Mouse (Mus musculus): ENCODE results near the gene Ccr6. TPM values are rescaled to one million over a fixed set of nuclear protein-coding genes. Genes with fewer than 3 reads are reported as not detected.
"Not testable (repeated sequence)": the region's sequence is repeated elsewhere in the genome, so short reads cannot be mapped to it uniquely, and the experiment has no call there.

The Ccr6 gene
- polyA plus RNA-seq (2016; fragmentation: Nextera tagmentation; extraction: Ambion mirVana), result 0.22 TPM in 1 of 2 replicates, not detected in the other

GRCm38 (mm10) chr17:8235743-8236142 lies at the start of gene Ccr6:
TSS of gene Ccr6 (plus strand) at chr17:8236043.
- Histone ChIP-seq H3K27ac (no peak within 1 kb of the TSS), H3K4me3 (no peak within 1 kb of the TSS), H3K4me1 (no peaks in the 10 kb centered on the region), H3K9ac (no peak within 1 kb of the TSS), H3K27me3 (replicated peaks) (no peaks in the 10 kb centered on the region; the same call in 1 of the 2 replicates), H3K4me2 (no peak within 1 kb of the TSS), H3K36me3 (no peaks in the 10 kb centered on the region), H3K9me3 (replicated peaks) (no peaks in the 10 kb centered on the region)
- 37% methylated on average over 3 of the region's 3 CpGs for WGBS (ENCODE audit: insufficient replicate concordance)
- no peak for ATAC-seq

DNA sequence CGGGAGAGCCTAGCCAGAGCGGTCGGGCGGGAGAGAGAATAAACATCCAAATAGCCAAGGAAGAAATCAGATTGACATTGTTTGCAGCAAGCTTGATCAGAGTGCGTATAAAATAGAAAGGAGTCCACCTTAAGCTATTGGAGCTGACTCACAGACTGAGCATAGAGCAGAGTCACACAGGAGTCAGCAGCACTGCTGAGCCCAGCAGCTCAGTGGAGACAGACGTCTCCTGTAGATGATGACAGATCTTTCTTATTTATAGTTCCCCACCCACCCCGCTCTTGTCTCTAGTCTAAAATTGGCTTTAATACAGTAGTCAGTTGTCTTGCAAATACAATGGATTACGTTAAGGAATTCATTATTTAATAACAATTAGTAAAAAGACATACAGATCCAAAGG lies 42.2 kb upstream of the Ccr6 start:
- peaks cover 77% of the 10 kb centered on the region for H3K36me3 ChIP-seq
- ATAC-seq, result no peak
- WGBS (ENCODE audit: insufficient replicate concordance), result 82% methylated on average over 8 of the region's 8 CpGs

DNA sequence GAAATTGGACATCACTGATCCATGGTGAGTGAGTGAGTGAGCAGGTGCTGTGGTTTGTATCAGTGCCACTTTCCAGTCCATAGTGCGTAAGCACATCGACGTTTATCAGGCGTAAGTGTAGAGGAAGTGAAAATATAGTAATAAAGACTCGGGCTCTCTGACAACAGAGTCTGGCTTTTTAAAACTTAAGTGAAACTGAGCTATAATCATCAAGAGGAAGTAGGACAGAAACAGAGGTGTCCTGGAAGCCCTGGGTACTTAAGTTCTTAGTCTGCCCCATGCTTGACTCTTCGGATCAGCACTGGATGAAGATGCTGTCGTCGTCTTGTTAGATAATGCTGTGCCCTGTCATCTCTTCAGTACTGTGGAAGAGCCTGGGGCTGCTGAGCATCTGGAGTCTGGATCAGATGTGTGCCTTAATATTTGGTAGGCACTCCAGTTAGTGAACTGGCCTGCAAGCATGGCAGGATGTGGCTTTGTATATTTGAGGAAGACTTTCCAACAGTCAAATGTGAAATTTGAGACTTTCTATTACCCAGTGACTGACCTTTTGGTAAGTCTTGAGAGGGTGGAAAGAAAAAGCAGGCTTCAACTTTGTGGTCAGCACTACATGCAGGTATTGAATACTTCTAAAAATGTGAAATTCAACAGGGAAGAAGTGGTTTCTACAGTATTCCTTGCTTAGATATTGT lies 40.0 kb upstream of the Ccr6 start:
- Histone ChIP-seq H3K4me1 (no peaks in the 10 kb centered on the region; the same call in 1 of the 2 replicates), H3K27me3 (replicated peaks) (no peaks in the 10 kb centered on the region), H3K36me3 (peaks cover 55% of the 10 kb centered on the region), H3K4me2 (no peak overlapping the region), H3K27ac (no peak overlapping the region), H3K4me3 (no peak overlapping the region), H3K9me3 (replicated peaks) (no peaks in the 10 kb centered on the region), H3K9ac (no peak overlapping the region)
- WGBS (ENCODE audit: insufficient replicate concordance), result 74% methylated on average over 8 of the region's 8 CpGs
- ATAC-seq, result no peak

More for the DNA sequence above, 42.2 kb upstream of the Ccr6 start:
- H3K4me3 ChIP-seq, result no peak overlapping the region
- no peaks in the 10 kb centered on the region for H3K9me3 ChIP-seq (replicated peaks)
- H3K4me2 ChIP-seq, result no peak overlapping the region
- no peak overlapping the region for H3K9ac ChIP-seq
- H3K27ac ChIP-seq, result no peak overlapping the region
- H3K27me3 ChIP-seq (replicated peaks), result no peaks in the 10 kb centered on the region
- H3K4me1 ChIP-seq, result no peaks in the 10 kb centered on the region; the same call in 1 of the 2 replicates

GRCm38 (mm10) chr17:8197652-8198051 lies 38.2 kb upstream of the Ccr6 start:
- Histone ChIP-seq H3K27me3 (replicated peaks) (no peaks in the 10 kb centered on the region), H3K27ac (no peak overlapping the region), H3K9ac (no peak overlapping the region), H3K9me3 (replicated peaks) (no peaks in the 10 kb centered on the region), H3K4me1 (no peaks in the 10 kb centered on the region; the same call in 1 of the 2 replicates), H3K4me3 (no peak overlapping the region), H3K36me3 (peaks cover 41% of the 10 kb centered on the region), H3K4me2 (no peak overlapping the region)
- 72% methylated on average over 3 of the region's 3 CpGs for WGBS (ENCODE audit: insufficient replicate concordance)
- ATAC-seq, result no peak

DNA sequence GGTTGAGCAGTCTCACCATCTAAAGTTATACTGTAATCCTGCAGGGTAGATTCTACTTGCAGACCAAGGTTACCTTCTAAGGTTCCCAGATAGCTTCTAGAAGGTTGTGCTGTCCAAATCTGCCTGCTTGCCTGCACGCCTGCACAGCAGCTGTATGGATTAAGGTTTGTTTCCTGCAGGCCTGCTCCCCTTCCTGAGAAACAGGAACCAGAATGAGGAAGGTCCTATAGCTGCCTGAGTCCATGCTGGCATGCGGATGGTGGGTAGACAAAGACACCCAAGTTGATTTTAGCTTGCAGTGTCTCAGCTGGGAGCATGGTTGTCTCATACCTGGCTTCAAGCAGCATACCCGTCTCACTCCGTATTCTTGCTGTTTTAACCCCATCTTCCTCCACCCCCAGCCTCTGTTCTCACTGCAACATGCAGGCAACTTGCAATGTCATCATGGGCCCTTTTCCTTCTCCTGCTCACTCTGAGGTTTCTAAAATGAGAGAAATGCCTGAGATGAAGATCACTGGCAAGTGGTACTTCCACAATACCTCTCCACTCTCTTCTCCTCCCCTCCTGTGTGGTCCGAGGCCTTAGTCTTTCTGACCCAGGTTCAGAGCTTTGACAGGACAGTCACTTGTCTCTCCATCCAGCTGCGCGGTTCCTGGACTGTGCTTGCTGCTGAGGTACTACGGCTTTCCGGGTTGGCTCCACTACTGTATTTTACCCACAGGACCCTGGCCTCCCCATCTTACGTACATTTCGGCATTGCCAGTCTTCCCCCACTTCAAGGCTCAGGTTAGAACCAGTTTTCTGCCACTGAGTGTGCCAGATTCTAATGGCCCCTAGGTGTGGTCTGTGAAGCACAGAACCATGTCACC lies 36.5 kb upstream of the Ccr6 start:
- H3K9me3 ChIP-seq (replicated peaks), result no peaks in the 10 kb centered on the region
- H3K4me2 ChIP-seq, result no peak overlapping the region
- no peak overlapping the region for H3K9ac ChIP-seq
- 69% methylated on average over 11 of the region's 11 CpGs for WGBS (ENCODE audit: insufficient replicate concordance)
- H3K4me3 ChIP-seq, result no peak overlapping the region
- H3K36me3 ChIP-seq, result peaks cover 28% of the 10 kb centered on the region
- no peaks in the 10 kb centered on the region for H3K27me3 ChIP-seq (replicated peaks)
- H3K4me1 ChIP-seq, result no peaks in the 10 kb centered on the region; the same call in 1 of the 2 replicates
- ATAC-seq, result no peak
- no peak overlapping the region for H3K27ac ChIP-seq

DNA sequence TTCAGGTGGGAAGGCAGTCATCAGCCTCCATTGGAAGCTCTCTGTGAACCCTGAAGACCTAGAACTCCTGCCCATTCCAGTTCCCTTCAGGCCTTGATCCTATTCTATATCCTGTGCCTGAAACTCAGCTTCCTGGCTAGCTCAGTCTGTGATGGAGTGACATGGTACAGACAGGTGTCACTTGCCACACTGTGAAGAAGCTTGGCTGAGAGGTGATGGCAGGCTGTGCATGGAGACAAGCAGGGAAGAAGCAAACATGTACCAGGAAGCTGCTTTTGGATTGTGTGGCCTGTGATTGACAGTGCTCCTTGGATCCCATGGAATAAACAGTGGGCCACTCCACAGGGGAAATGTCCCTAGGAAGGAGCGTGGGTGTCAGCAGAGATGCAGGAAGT lies 35.9 kb upstream of the Ccr6 start:
- WGBS (ENCODE audit: insufficient replicate concordance), result 68% methylated on average over 1 of the region's 1 CpGs

DNA sequence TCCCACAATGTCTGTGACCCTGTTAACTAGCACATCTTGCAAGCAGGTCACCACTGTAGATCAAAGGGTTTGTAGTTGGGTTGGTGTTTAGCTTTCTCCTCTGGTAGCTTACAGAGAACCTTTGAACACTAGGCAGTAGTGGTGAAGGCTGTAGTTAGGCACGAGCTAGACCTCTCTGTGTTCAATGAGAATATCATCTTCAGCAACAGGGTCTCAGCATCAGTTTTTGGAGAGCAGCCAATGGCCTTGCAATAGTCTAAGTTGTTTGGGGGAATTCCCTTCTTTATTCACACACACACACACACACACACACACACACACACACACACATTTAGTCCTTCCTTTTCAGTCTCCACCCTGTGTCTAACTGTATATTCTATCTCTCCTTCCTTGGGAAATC lies 32.4 kb upstream of the Ccr6 start:
- ATAC-seq, result no peak
- no peaks in the 10 kb centered on the region for H3K27me3 ChIP-seq (replicated peaks)
- H3K36me3 ChIP-seq, result no peaks in the 10 kb centered on the region
- WGBS (ENCODE audit: insufficient replicate concordance), result 36% methylated on average over 1 of the region's 1 CpGs
- no peaks in the 10 kb centered on the region; the same call in 1 of the 2 replicates for H3K4me1 ChIP-seq
- H3K4me3 ChIP-seq, result no peak overlapping the region
- H3K9ac ChIP-seq, result no peak overlapping the region
- no peaks in the 10 kb centered on the region for H3K9me3 ChIP-seq (replicated peaks)
- H3K27ac ChIP-seq, result no peak overlapping the region
- H3K4me2 ChIP-seq, result no peak overlapping the region

More for the DNA sequence above, 35.9 kb upstream of the Ccr6 start:
- no peak for ATAC-seq
- Histone ChIP-seq H3K9ac (no peak overlapping the region), H3K9me3 (replicated peaks) (no peaks in the 10 kb centered on the region), H3K4me1 (no peaks in the 10 kb centered on the region; the same call in 1 of the 2 replicates), H3K4me2 (no peak overlapping the region), H3K27ac (no peak overlapping the region), H3K4me3 (no peak overlapping the region), H3K36me3 (peaks cover 21% of the 10 kb centered on the region), H3K27me3 (replicated peaks) (no peaks in the 10 kb centered on the region)

DNA sequence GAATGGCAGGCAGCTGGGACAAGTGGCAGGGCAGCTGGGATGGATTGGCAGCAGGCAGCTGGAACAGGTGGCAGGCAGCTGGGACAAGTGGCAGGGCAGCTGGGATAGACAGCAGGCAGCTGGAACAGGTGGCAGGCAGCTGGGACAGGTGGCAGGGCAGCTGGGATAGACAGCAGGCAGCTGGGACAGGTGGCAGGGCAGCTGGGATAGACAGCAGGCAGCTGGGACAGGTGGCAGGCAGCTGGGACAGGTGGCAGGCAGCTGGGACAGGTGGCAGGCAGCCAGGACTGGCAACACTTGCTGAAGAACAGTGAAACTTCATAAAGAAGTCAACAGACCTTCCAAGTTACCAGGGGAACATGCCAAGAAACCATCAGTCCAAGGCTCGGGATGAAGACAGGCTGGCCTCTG lies 30.6 kb upstream of the Ccr6 start:
- H3K9ac ChIP-seq; H3K36me3 ChIP-seq; ATAC-seq; H3K4me2 ChIP-seq; H3K27ac ChIP-seq; H3K9me3 ChIP-seq (replicated peaks); H3K27me3 ChIP-seq (replicated peaks); H3K4me3 ChIP-seq; H3K4me1 ChIP-seq: not testable (repeated sequence)
- WGBS (ENCODE audit: insufficient replicate concordance), result 66% methylated on average over 1 of the region's 1 CpGs

GRCm38 (mm10) chr17:8206691-8207090 lies 29.2 kb upstream of the Ccr6 start:
- Histone ChIP-seq H3K36me3 (no peaks in the 10 kb centered on the region), H3K4me1 (no peaks in the 10 kb centered on the region), H3K4me3 (no peak overlapping the region), H3K4me2 (no peak overlapping the region), H3K27me3 (replicated peaks) (0 out of 2 replicates have a peak, but pooled peaks cover 7% of the 10 kb centered on the region), H3K27ac (no peak overlapping the region), H3K9me3 (replicated peaks) (no peaks in the 10 kb centered on the region), H3K9ac (no peak overlapping the region)
- no peak for ATAC-seq
- 64% methylated on average over 5 of the region's 5 CpGs for WGBS (ENCODE audit: insufficient replicate concordance)

- H3K27me3 ChIP-seq (replicated peaks), result peaks cover 13% of the 10 kb centered on the region; the same call in 1 of the 2 replicates
- no peak overlapping the region for H3K27ac ChIP-seq
- H3K4me1 ChIP-seq, result no peaks in the 10 kb centered on the region
- H3K9me3 ChIP-seq (replicated peaks), result no peaks in the 10 kb centered on the region
- no peak overlapping the region for H3K4me3 ChIP-seq
- H3K36me3 ChIP-seq, result no peaks in the 10 kb centered on the region
- H3K4me2 ChIP-seq, result no peak overlapping the region
- no peak overlapping the region for H3K9ac ChIP-seq
- no peak for ATAC-seq
- WGBS (ENCODE audit: insufficient replicate concordance), result 59% methylated on average over 2 of the region's 2 CpGs
Observed at GRCm38 (mm10) chr17:8209696-8210095, 26.1 kb upstream of the Ccr6 start.

- H3K9ac ChIP-seq, result no peak overlapping the region
- H3K36me3 ChIP-seq, result no peaks in the 10 kb centered on the region
- peaks cover 13% of the 10 kb centered on the region; the same call in 1 of the 2 replicates for H3K27me3 ChIP-seq (replicated peaks)
- no peak overlapping the region for H3K4me2 ChIP-seq
- no peaks in the 10 kb centered on the region for H3K9me3 ChIP-seq (replicated peaks)
- no peak overlapping the region for H3K27ac ChIP-seq
- H3K4me1 ChIP-seq, result no peaks in the 10 kb centered on the region
- ATAC-seq, result no peak
- H3K4me3 ChIP-seq, result no peak overlapping the region
- WGBS (ENCODE audit: insufficient replicate concordance), result 39% methylated on average over 3 of the region's 3 CpGs
Observed at GRCm38 (mm10) chr17:8210170-8210569, 25.7 kb upstream of the Ccr6 start.

DNA sequence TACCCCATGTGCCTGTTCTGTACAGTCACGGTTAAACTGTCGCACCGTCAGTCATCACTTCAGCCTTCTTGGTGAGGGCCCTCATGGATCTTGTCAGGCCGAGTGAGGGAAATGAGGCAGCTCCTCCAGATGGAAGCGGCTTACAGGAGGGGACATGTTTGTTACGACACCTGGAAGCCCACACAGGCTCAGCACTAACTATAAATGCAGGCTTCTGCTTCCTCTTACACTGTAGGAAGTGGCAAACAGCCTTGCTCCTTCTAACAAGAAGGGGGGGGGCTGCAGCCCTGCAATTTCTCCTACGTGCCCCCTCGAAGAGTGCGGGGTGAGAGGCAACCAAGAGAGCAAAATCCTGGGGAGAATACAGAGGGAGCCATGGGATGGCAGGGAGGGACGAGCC lies 25.2 kb upstream of the Ccr6 start:
- ATAC-seq, result no peak
- Histone ChIP-seq H3K36me3 (no peaks in the 10 kb centered on the region), H3K4me2 (no peak overlapping the region), H3K27me3 (replicated peaks) (peaks cover 13% of the 10 kb centered on the region; the same call in 1 of the 2 replicates), H3K4me3 (no peak overlapping the region), H3K9me3 (replicated peaks) (no peaks in the 10 kb centered on the region), H3K27ac (no peak overlapping the region), H3K9ac (no peak overlapping the region), H3K4me1 (no peaks in the 10 kb centered on the region)
- WGBS (ENCODE audit: insufficient replicate concordance), result 54% methylated on average over 10 of the region's 10 CpGs
